Mouse (Mus musculus) lung, adult 18-20 months (tissue): Measurements from ENCODE around the gene Atp13a2.

Experiments used
- DNase-seq, 2 experiments: peaks; one replicate each; pipeline ENCODE4 v3.0.0; 2022; ENCODE audit warnings: mixed read lengths in 2 of 2

The Atp13a2 gene

GRCm38 (mm10) chr4:140962207-140962909 lies 24.3 kb upstream of the Atp13a2 start:
- DNase-seq = no peak

GRCm38 (mm10) chr4:140962950-140963349 lies 23.7 kb upstream of the Atp13a2 start:
- peak; percentile 79 to 85 for DNase-seq

- DNase-seq = no peak
Measured at GRCm38 (mm10) chr4:140963941-140964597, 22.6 kb upstream of the Atp13a2 start.

- DNase-seq = peak; percentile 73 to 81
Measured at GRCm38 (mm10) chr4:140964620-140965019, 22.1 kb upstream of the Atp13a2 start.

- no peak for DNase-seq
Measured at GRCm38 (mm10) chr4:140967386-140968159, 19.1 kb upstream of the Atp13a2 start.

- no peak for DNase-seq
Measured at GRCm38 (mm10) chr4:140971691-140972090, 15.0 kb upstream of the Atp13a2 start.

- no peak for DNase-seq
Measured at GRCm38 (mm10) chr4:140974408-140974807, 12.3 kb upstream of the Atp13a2 start.

GRCm38 (mm10) chr4:140975356-140975755 lies 11.3 kb upstream of the Atp13a2 start:
- peak in 1 of 2 experiments; percentile 32 for DNase-seq

- DNase-seq = no peak
Measured at GRCm38 (mm10) chr4:140977278-140977677, 9.4 kb upstream of the Atp13a2 start.

- DNase-seq = no peak
Measured at GRCm38 (mm10) chr4:140977886-140978692, 8.6 kb upstream of the Atp13a2 start.

GRCm38 (mm10) chr4:140981605-140982004 lies 5.1 kb upstream of the Atp13a2 start:
- DNase-seq = no peak

- peak; percentile 36 to 59 for DNase-seq
Measured at GRCm38 (mm10) chr4:140982808-140983207, 3.9 kb upstream of the Atp13a2 start.

- peak; percentile 84 to 89 for DNase-seq
Measured at GRCm38 (mm10) chr4:140983442-140983841, 3.2 kb upstream of the Atp13a2 start.

- DNase-seq = no peak
Measured at GRCm38 (mm10) chr4:140984544-140984943, 2.1 kb upstream of the Atp13a2 start.

GRCm38 (mm10) chr4:140986024-140986710 lies 506 bp upstream of the Atp13a2 start:
- no peak for DNase-seq

GRCm38 (mm10) chr4:140987476-140987875 lies 803 bp downstream of the Atp13a2 start:
- peak; percentile 34 to 56 for DNase-seq

GRCm38 (mm10) chr4:140988706-140989290 lies 2.1 kb downstream of the Atp13a2 start:
- DNase-seq = peak; percentile 51 to 55

GRCm38 (mm10) chr4:140989447-140989846 lies 2.8 kb downstream of the Atp13a2 start:
- peak in 1 of 2 experiments; percentile 59 for DNase-seq

- no peak for DNase-seq
Measured at GRCm38 (mm10) chr4:140992215-140992614, 5.5 kb downstream of the Atp13a2 start.

GRCm38 (mm10) chr4:140993846-140994245 lies 7.2 kb downstream of the Atp13a2 start:
- DNase-seq = no peak

- DNase-seq = peak; percentile 31 to 46
Measured at GRCm38 (mm10) chr4:140995811-140996210, 9.1 kb downstream of the Atp13a2 start.

- DNase-seq = no peak
Measured at GRCm38 (mm10) chr4:140996812-140997211, 10.1 kb downstream of the Atp13a2 start.
